ENCODE assay signal across 21 mouse cellular contexts in genomic region chr8:70170748-70171147, GRCm38 (mm10). TPM values are rescaled to one million over a fixed set of nuclear protein-coding genes. Genes with fewer than 3 reads are reported as not detected.
A peak's percentile ranks its signal among the peaks of the same experiment; 100 is the strongest.
DNase-seq lines count a peak whose midpoint lies in the region; ATAC-seq lines count a peak whose summit lies in the region.
"Had no signal": no experiment of that assay in that cellular context is flagged by ENCODE, and none has a peak within 500 bp of the region (broad histone marks: within the 10 kb centered on the region; RNA-seq: fewer than 3 reads in every experiment).

No protein-coding gene starts in this region.

- no peaks in the 10 kb centered on the region for H3K9me3 ChIP-seq in kidney, embryonic 16.5 days (ENCODE audit: low read length)
- no peaks in the 10 kb centered on the region for H3K9me3 ChIP-seq in neural tube, embryonic 15.5 days (replicated peaks)
- H3K9me3 ChIP-seq: embryonic facial prominence, embryonic 13.5 days; forebrain, embryonic 12.5 days; heart, embryonic 10.5 days had no signal

- no peak overlapping the region for H3K4me2 ChIP-seq in kidney, embryonic 16.5 days (replicated peaks; ENCODE audit: low read depth, low read length)
- H3K4me2 ChIP-seq in neural tube, embryonic 15.5 days: no peak overlapping the region
- H3K4me2 ChIP-seq: forebrain, embryonic 12.5 days had no signal

- ATAC-seq in kidney, embryonic 16.5 days (ENCODE audit: low FRiP score, low TSS enrichment): no peak
- no peak for ATAC-seq in neural tube, embryonic 15.5 days (ENCODE audit: low FRiP score)
- ATAC-seq: activated CD4-positive, CD25-positive, alpha-beta regulatory T cell, adult 4 months; forebrain, embryonic 16.5 days; Patski had no signal

- H3K9ac ChIP-seq in kidney, embryonic 16.5 days (replicated peaks; ENCODE audit: low read length): no peak overlapping the region
- H3K9ac ChIP-seq in neural tube, embryonic 15.5 days (replicated peaks): no peak overlapping the region
- H3K9ac ChIP-seq: embryonic facial prominence, embryonic 13.5 days; forebrain, embryonic 12.5 days had no signal

- DNase-seq in kidney, adult 11 months: peak; percentile 66
- peak; percentile 36 for DNase-seq in A20 (ENCODE audit: low read depth, low spot score)
- DNase-seq in kidney, adult 9 months: peak; percentile 85
- peak; percentile 79 to 82 for DNase-seq in kidney, postnatal 25 days
- no peak for DNase-seq in lung, postnatal 14 days
- DNase-seq in left cerebral cortex, postnatal 4 days: no peak
- DNase-seq: adrenal gland, postnatal 14 days; cerebellum, adult 9-11 months; cerebellum, postnatal 36 days; gastrocnemius, postnatal 10 days; heart, adult 18-20 months; heart, postnatal 14 days had no signal

- H3K4me1 ChIP-seq in kidney, embryonic 16.5 days (ENCODE audit: insufficient read depth, low read length): peaks cover 25% of the 10 kb centered on the region
- peaks cover 34% of the 10 kb centered on the region for H3K4me1 ChIP-seq in neural tube, embryonic 15.5 days

- WGBS in kidney, embryonic 16.5 days: 61% methylated on average over 3 of the region's 3 CpGs
- WGBS in neural tube, embryonic 15.5 days: 77% methylated on average over 3 of the region's 3 CpGs

- H3K4me3 ChIP-seq in kidney, embryonic 16.5 days (ENCODE audit: low read length): no peak overlapping the region
- no peak overlapping the region for H3K4me3 ChIP-seq in neural tube, embryonic 15.5 days (replicated peaks)
- H3K4me3 ChIP-seq: forebrain, embryonic 12.5 days; heart, embryonic 10.5 days had no signal

- peaks cover 6% of the 10 kb centered on the region for H3K27me3 ChIP-seq in kidney, embryonic 16.5 days (ENCODE audit: insufficient read depth, low read length)
- peaks cover 4% of the 10 kb centered on the region for H3K27me3 ChIP-seq in neural tube, embryonic 15.5 days (replicated peaks)
- H3K27me3 ChIP-seq: Patski had no signal

- H3K36me3 ChIP-seq in kidney, embryonic 16.5 days (ENCODE audit: insufficient read depth, low read length): no peaks in the 10 kb centered on the region
- H3K36me3 ChIP-seq in neural tube, embryonic 15.5 days: no peaks in the 10 kb centered on the region

- intact Hi-C loops in left cerebral cortex, postnatal 4 days (cut with DNase I): no loop called here

- no peak overlapping the region for H3K27ac ChIP-seq in kidney, embryonic 16.5 days (ENCODE audit: low read length)
- no peak overlapping the region for H3K27ac ChIP-seq in neural tube, embryonic 15.5 days (replicated peaks)
- H3K27ac ChIP-seq: forebrain, embryonic 12.5 days; heart, embryonic 10.5 days had no signal

RNA-seq across cellular contexts. Expression of gene Tmem161a, which starts 1.4 kb away (rescaled TPM):
- 81.7 and 87.8 TPM in 2 replicates for polyA plus RNA-seq in kidney, embryonic 16.5 days (2015; fragmentation: Nextera tagmentation; extraction: Ambion mirVana)
- polyA plus RNA-seq in neural tube, embryonic 15.5 days (2015; fragmentation: Nextera tagmentation; extraction: Ambion mirVana): 51.1 and 54.0 TPM in 2 replicates
- total RNA-seq in left cerebral cortex, postnatal 4 days (2021): 10 to 100 TPM; 48.3 to 56.0 TPM

RNA-seq across cellular contexts. Expression of gene Mef2b, which starts 31.2 kb away (rescaled TPM):
- polyA plus RNA-seq in kidney, embryonic 16.5 days (2015; fragmentation: Nextera tagmentation; extraction: Ambion mirVana): 0.24 and 0.49 TPM in 2 replicates
- polyA plus RNA-seq in neural tube, embryonic 15.5 days (2015; fragmentation: Nextera tagmentation; extraction: Ambion mirVana): 1.4 and 1.5 TPM in 2 replicates
- under 1 TPM; 0.72 to 0.94 TPM for total RNA-seq in left cerebral cortex, postnatal 4 days (2021)
- total RNA-seq: hematopoietic stem cell, adult 5-6 weeks had no signal
- polyA plus RNA-seq: activated CD4-positive, CD25-positive, alpha-beta regulatory T cell, adult 4 months had no signal

RNA-seq across cellular contexts. Expression of gene Borcs8, which starts 31.4 kb away (rescaled TPM):
- 58.3 and 58.6 TPM in 2 replicates for polyA plus RNA-seq in kidney, embryonic 16.5 days (2015; fragmentation: Nextera tagmentation; extraction: Ambion mirVana)
- 60.8 and 62.6 TPM in 2 replicates for polyA plus RNA-seq in neural tube, embryonic 15.5 days (2015; fragmentation: Nextera tagmentation; extraction: Ambion mirVana)
- 10 to 100 TPM; 42.2 to 44.7 TPM for total RNA-seq in left cerebral cortex, postnatal 4 days (2021)

RNA-seq across cellular contexts. Expression of gene Rfxank, which starts 31.8 kb away (rescaled TPM):
- 20.4 and 21.7 TPM in 2 replicates for polyA plus RNA-seq in kidney, embryonic 16.5 days (2015; fragmentation: Nextera tagmentation; extraction: Ambion mirVana)
- 12.3 and 14.6 TPM in 2 replicates for polyA plus RNA-seq in neural tube, embryonic 15.5 days (2015; fragmentation: Nextera tagmentation; extraction: Ambion mirVana)
- 10 to 100 TPM; 11.7 to 14.6 TPM for total RNA-seq in left cerebral cortex, postnatal 4 days (2021)

RNA-seq across cellular contexts. Expression of gene Nr2c2ap, which starts 39.6 kb away (rescaled TPM):
- 32.2 and 35.2 TPM in 2 replicates for polyA plus RNA-seq in kidney, embryonic 16.5 days (2015; fragmentation: Nextera tagmentation; extraction: Ambion mirVana)
- polyA plus RNA-seq in neural tube, embryonic 15.5 days (2015; fragmentation: Nextera tagmentation; extraction: Ambion mirVana): 47.2 and 49.0 TPM in 2 replicates
- 10 to 100 TPM; 33.0 to 34.5 TPM for total RNA-seq in left cerebral cortex, postnatal 4 days (2021)

Comparison
In these comparisons a context has a peak if more than half of its experiments do, and no peak if none do; other contexts are left out.
1. DNase-seq: peak in kidney, adult 11 months (single experiment), A20 (single experiment), kidney, adult 9 months (single experiment) and kidney, postnatal 25 days (2 of 2); none in lung, postnatal 14 days (single experiment) and left cerebral cortex, postnatal 4 days (single experiment).